Mouse (Mus musculus) 416B (cell line): ENCODE data around the gene Adam12.

Source experiments
- DNase-seq: peaks from one replicate; pipeline ENCODE4 v3.0.0; 2011; ENCODE audit warnings: low read depth

The Adam12 gene

GRCm38 (mm10) chr7:133863684-133864083 lies 368.3 kb downstream of the Adam12 start:
- no peak for DNase-seq

- no peak for DNase-seq
Measured at GRCm38 (mm10) chr7:133863151-133863550, 368.8 kb downstream of the Adam12 start.

GRCm38 (mm10) chr7:133862723-133863122 lies 369.2 kb downstream of the Adam12 start:
- DNase-seq: no peak

GRCm38 (mm10) chr7:133862233-133862632 lies 369.7 kb downstream of the Adam12 start:
- DNase-seq: no peak

- DNase-seq: no peak
Measured at GRCm38 (mm10) chr7:133859548-133859947, 372.4 kb downstream of the Adam12 start.

GRCm38 (mm10) chr7:133858506-133858905 lies 373.4 kb downstream of the Adam12 start:
- no peak for DNase-seq

- peak; percentile 60 for DNase-seq
Measured at GRCm38 (mm10) chr7:133856278-133856677, 375.7 kb downstream of the Adam12 start.

- peak; percentile 17 for DNase-seq
Measured at GRCm38 (mm10) chr7:133850735-133851134, 381.2 kb downstream of the Adam12 start.

GRCm38 (mm10) chr7:133848180-133848579 lies 383.8 kb downstream of the Adam12 start:
- no peak for DNase-seq

GRCm38 (mm10) chr7:133847175-133847574 lies 384.8 kb downstream of the Adam12 start:
- DNase-seq: no peak

GRCm38 (mm10) chr7:133842079-133842478 lies 389.9 kb downstream of the Adam12 start:
- DNase-seq: no peak

- DNase-seq: no peak
Measured at GRCm38 (mm10) chr7:133839546-133839945, 392.4 kb downstream of the Adam12 start.
